Mouse (Mus musculus) heart, embryonic 15.5 days (tissue): Measurements from ENCODE around the gene Klhl9. TPM values are rescaled to one million over a fixed set of nuclear protein-coding genes. Genes with fewer than 3 reads are reported as not detected.
A peak's percentile ranks its signal among the peaks of the same experiment; 100 is the strongest.

Source experiments
- ATAC-seq: fragments of 200-750 bp; cut with Nextera tagmentation; replicated peaks from 2 replicates; pipeline ENCODE4 v1.8.0; 2017; ENCODE audit warnings: low read depth, moderate TSS enrichment; ENCODE audit not compliant: insufficient number of reproducible peaks, insufficient read depth, low FRiP score
- H3K27ac ChIP-seq: fragments of 300-500 bp; sonication (generic); 2 replicates; pipeline ENCODE4 v1.5.1; 2015; ENCODE audit warnings: mild to moderate bottlenecking, inconsistent platforms
- H3K27me3 ChIP-seq: fragments of 300-500 bp; sonication (generic); 2 replicates; pipeline ENCODE4 v1.6.1; 2015; ENCODE audit warnings: inconsistent platforms
- H3K36me3 ChIP-seq: fragments of 300-500 bp; sonication (generic); 2 replicates; pipeline ENCODE4 v1.6.1; 2015; ENCODE audit warnings: mild to moderate bottlenecking, inconsistent platforms
- H3K4me1 ChIP-seq: fragments of 300-500 bp; sonication (generic); replicated peaks from 2 replicates; pipeline ENCODE4 v1.6.1; 2015; ENCODE audit warnings: inconsistent platforms
- H3K4me2 ChIP-seq: fragments of 300-500 bp; sonication (generic); 2 replicates; pipeline ENCODE4 v1.6.1; 2015; ENCODE audit warnings: inconsistent platforms, mild to moderate bottlenecking, moderate library complexity
- H3K4me3 ChIP-seq: fragments of 300-500 bp; sonication (generic); 2 replicates; pipeline ENCODE4 v1.5.1; 2015; ENCODE audit warnings: mild to moderate bottlenecking, inconsistent platforms
- H3K9ac ChIP-seq: fragments of 300-500 bp; sonication (generic); 2 replicates; pipeline ENCODE4 v1.6.1; 2015; ENCODE audit warnings: mild to moderate bottlenecking, inconsistent platforms
- H3K9me3 ChIP-seq: fragments of 300-500 bp; sonication (generic); replicated peaks from 2 replicates; pipeline ENCODE4 v1.6.1; 2016; ENCODE audit warnings: inconsistent platforms
- WGBS: fragments of 180-500 bp; shearing (Covaris S2); methylation state at CpG from one replicate; pipeline ENCODE4 v1.1.7; 2015; ENCODE audit warnings: mixed read lengths; 5-methylcytosine and 5-hydroxymethylcytosine counted together
- polyA plus RNA-seq: library from polyadenylated mRNA; unstranded; fragments of >200 nt; fragmentation: Nextera tagmentation; extraction: Ambion mirVana; gene quantifications from 2 replicates; pipeline ENCODE4 v1.2.1, GENCODE M21; 2015

The Klhl9 gene
- polyA plus RNA-seq, 1 experiment from 2014 or later: 78.4 TPM

DNA sequence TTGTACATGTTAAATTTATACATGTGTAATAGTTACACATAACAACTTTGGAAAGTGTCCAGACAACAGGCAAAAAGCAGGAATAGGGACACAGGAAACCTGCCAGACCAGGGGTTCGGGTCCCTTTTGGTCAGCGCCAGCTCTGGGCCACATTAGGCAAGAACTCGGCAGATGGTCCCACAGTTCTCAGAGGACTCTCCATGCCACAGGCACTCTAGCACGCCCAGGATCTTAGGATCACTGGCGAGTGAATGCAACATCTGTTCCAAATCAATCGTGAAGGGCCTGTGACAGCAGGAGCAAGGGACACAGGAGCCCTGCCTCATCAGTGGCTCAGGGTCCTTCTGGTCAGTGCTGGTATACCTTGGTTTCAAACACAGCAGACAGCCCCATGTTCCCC lies 27.7 kb upstream of the Klhl9 start:
- Histone ChIP-seq H3K9ac (no peak overlapping the region), H3K27ac (no peak overlapping the region), H3K9me3 (no peaks in the 10 kb centered on the region), H3K4me2 (no peak overlapping the region), H3K4me1 (no peaks in the 10 kb centered on the region), H3K4me3 (no peak overlapping the region), H3K36me3 (no peaks in the 10 kb centered on the region), H3K27me3 (no peaks in the 10 kb centered on the region)
- ATAC-seq: no peak
- WGBS: 45% methylated on average over 6 of the region's 6 CpGs

DNA sequence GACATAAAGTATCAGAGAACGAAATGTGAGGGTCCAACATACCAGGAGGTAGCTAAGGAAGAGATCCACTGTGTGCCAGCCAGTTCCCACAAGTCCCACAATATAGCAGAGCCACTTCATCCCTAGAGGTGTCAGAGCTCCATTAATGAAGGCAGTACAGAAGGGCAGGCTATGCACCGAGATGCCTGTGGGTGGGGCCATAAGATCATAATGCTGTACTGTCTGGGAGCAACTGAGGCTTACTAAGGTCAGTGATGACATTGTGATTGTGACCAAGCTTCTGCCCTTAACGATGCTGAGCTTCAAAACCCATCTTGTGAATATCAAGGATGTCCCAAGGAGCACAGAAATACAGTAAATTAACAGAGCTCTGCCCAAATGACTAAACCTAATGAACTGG lies 21.9 kb upstream of the Klhl9 start:
- Histone ChIP-seq H3K4me3 (no peak overlapping the region), H3K4me1 (no peaks in the 10 kb centered on the region), H3K4me2 (no peak overlapping the region), H3K9ac (no peak overlapping the region), H3K27ac (no peak overlapping the region), H3K27me3 (no peaks in the 10 kb centered on the region), H3K9me3 (no peaks in the 10 kb centered on the region), H3K36me3 (no peaks in the 10 kb centered on the region)
- WGBS: 60% methylated on average over 3 of the region's 3 CpGs
- no peak for ATAC-seq

DNA sequence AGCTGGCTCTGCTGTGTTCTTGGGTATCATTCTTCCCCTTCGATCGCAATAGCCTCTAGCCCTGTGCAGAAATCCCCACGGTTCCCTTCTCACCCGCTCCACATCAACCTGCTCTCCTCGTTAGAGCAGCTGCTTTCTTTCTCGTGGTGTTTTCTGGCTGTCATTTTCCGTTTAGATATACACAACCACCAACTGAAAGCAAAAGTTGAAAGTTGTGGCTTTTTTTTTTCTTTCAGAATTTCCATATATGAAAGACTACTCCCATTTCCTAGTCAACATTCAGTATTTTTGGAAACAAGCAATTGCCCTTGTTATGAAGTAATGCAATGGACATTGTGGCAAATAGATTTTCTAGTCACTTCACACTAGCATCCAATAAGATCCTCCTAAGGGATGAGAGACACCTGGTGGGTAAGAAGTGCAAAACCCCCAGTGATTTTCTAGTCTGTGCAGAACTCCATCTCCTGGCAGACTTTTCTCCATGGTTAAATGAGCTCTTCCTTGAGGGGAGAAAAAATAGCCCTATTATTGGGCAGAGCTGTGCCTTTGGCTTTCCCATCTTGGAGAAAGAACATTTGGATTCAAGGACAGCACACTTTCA lies 20.6 kb upstream of the Klhl9 start:
- WGBS: 64% methylated on average over 7 of the region's 7 CpGs
- Histone ChIP-seq H3K36me3 (no peaks in the 10 kb centered on the region), H3K27ac (no peak overlapping the region), H3K9me3 (no peaks in the 10 kb centered on the region), H3K9ac (no peak overlapping the region), H3K27me3 (no peaks in the 10 kb centered on the region), H3K4me1 (0 out of 2 replicates have a peak, but pooled peaks cover 2% of the 10 kb centered on the region), H3K4me3 (no peak overlapping the region), H3K4me2 (no peak overlapping the region)
- no peak for ATAC-seq

GRCm38 (mm10) chr4:88741426-88741825 lies 19.2 kb upstream of the Klhl9 start:
- Histone ChIP-seq H3K4me2 (no peak overlapping the region), H3K4me1 (0 out of 2 replicates have a peak, but pooled peaks cover 4% of the 10 kb centered on the region), H3K9me3 (no peaks in the 10 kb centered on the region), H3K9ac (no peak overlapping the region), H3K4me3 (no peak overlapping the region), H3K36me3 (no peaks in the 10 kb centered on the region), H3K27ac (no peak overlapping the region), H3K27me3 (no peaks in the 10 kb centered on the region)
- ATAC-seq: no peak
- 84% methylated on average over 4 of the region's 4 CpGs for WGBS

DNA sequence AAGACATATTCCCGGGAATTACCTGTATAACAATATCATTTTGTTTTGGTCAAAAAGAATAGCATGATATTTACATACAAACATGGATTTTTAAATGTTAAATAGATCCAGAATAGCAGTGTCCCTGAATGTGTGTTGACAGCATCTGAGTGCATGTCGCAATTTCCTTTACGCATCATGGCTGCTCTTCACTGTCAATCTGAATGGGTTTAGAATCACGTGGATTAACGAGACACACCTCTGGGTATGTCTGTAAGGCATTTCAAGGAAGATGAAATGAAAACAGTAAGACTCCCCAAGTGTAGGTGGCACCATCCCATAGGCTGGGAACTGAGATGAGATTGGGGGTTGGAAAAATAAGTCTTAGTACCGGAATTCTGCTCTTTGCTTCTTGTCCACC lies 16.8 kb upstream of the Klhl9 start:
- H3K36me3 ChIP-seq: no peaks in the 10 kb centered on the region
- no peak overlapping the region for H3K4me3 ChIP-seq
- ATAC-seq: no peak
- no peaks in the 10 kb centered on the region for H3K9me3 ChIP-seq
- no peak overlapping the region for H3K4me2 ChIP-seq
- no peak overlapping the region for H3K27ac ChIP-seq
- H3K9ac ChIP-seq: no peak overlapping the region
- H3K27me3 ChIP-seq: no peaks in the 10 kb centered on the region; the same call in 1 of the 2 replicates
- WGBS: 84% methylated on average over 6 of the region's 6 CpGs
- 0 out of 2 replicates have a peak, but pooled peaks cover 4% of the 10 kb centered on the region for H3K4me1 ChIP-seq

DNA sequence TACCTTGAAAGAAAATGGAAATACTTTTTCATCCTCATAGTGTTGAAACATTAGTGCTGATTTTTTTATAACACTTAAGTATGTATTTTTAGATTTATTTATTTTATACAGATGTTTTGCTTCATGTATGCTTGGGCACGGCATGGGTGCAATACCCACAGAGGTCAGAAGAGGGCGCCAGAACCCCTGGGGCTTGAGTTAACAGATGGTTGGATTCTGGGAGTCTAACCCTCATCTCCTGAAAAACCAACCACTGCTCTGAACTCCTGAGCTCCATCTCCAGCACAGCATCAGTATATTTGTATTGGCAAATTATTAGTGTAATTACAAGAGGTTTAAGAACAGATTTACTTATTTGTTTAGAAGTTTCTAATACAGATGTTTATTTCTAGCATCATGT lies 16.2 kb upstream of the Klhl9 start:
- no peak overlapping the region for H3K27ac ChIP-seq
- H3K36me3 ChIP-seq: no peaks in the 10 kb centered on the region
- H3K4me3 ChIP-seq: no peak overlapping the region
- 2% methylated on average over 2 of the region's 2 CpGs for WGBS
- H3K9me3 ChIP-seq: no peaks in the 10 kb centered on the region
- H3K27me3 ChIP-seq: no peaks in the 10 kb centered on the region; the same call in 1 of the 2 replicates
- H3K4me1 ChIP-seq: 0 out of 2 replicates have a peak, but pooled peaks cover 4% of the 10 kb centered on the region
- no peak for ATAC-seq
- H3K4me2 ChIP-seq: no peak overlapping the region
- no peak overlapping the region for H3K9ac ChIP-seq

DNA sequence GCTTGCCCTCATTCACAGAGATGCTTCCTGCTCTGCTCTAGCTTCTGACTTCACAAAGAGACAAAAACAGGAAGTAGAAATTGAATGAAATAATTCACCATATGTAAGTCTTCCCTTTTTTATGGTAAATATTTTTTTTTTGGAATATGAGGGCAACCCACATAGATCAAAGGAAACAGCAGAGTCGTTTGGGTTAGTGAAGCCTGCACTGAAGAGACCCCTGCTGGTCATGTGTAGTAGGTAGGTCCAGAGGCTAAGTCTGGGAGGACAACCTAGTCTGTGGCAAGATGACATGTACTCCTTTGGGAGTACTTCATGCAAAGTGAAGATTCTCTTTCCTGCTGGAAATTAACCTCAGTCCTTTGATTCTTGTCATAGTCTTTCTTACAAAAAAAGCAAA lies 5.1 kb upstream of the Klhl9 start:
- Histone ChIP-seq H3K9me3 (no peaks in the 10 kb centered on the region), H3K4me3 (no peak overlapping the region), H3K36me3 (no peaks in the 10 kb centered on the region), H3K9ac (no peak overlapping the region), H3K27me3 (no peaks in the 10 kb centered on the region), H3K4me2 (no peak overlapping the region), H3K4me1 (no peaks in the 10 kb centered on the region), H3K27ac (no peak overlapping the region)
- 0% methylated on average over 1 of the region's 1 CpGs for WGBS
- ATAC-seq: no peak

GRCm38 (mm10) chr4:88726727-88727126 lies 4.5 kb upstream of the Klhl9 start:
- no peak overlapping the region for H3K4me2 ChIP-seq
- no peak overlapping the region for H3K4me3 ChIP-seq
- no peaks in the 10 kb centered on the region for H3K36me3 ChIP-seq
- no peaks in the 10 kb centered on the region for H3K27me3 ChIP-seq
- H3K9ac ChIP-seq: no peak overlapping the region
- no peaks in the 10 kb centered on the region for H3K9me3 ChIP-seq
- WGBS: 70% methylated on average over 6 of the region's 6 CpGs
- no peak for ATAC-seq
- H3K4me1 ChIP-seq: no peaks in the 10 kb centered on the region
- H3K27ac ChIP-seq: no peak overlapping the region

DNA sequence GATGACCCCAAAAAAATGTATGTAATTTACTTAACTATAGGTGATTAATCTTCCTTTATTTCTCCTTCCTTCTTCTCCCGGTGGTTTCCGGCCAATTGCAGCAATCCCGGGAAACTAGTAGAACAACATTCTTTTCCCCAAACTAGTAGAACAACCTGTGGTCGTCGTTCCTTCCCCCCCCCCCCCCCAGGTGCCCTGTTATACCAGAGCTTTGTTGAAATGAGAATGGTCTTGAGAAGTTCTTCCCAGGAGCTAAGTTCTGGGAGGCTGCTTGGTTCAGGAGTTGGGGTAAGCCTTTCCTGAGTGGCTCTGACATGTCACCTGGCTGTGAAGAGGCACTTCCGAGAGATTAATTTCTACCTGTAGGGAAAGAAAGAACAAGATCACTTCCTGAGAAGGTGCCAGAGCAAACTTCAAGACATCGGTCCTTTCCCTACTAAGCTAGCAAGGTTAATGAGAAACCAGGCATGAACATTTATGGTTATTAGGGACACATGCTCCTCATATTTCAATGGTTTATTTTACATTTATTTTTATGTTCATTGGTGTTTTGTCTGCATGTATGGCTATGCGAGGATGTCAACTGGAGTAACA lies 1.3 kb upstream of the Klhl9 start:
- Histone ChIP-seq H3K4me2 (no peak overlapping the region), H3K9ac (no peak overlapping the region), H3K4me3 (no peak overlapping the region), H3K27ac (no peak overlapping the region), H3K27me3 (no peaks in the 10 kb centered on the region), H3K9me3 (no peaks in the 10 kb centered on the region), H3K4me1 (peaks cover 17% of the 10 kb centered on the region), H3K36me3 (peaks cover 6% of the 10 kb centered on the region)
- 60% methylated on average over 8 of the region's 8 CpGs for WGBS
- ATAC-seq: no peak

- Histone ChIP-seq H3K4me1 (peaks cover 33% of the 10 kb centered on the region), H3K36me3 (peaks cover 14% of the 10 kb centered on the region), H3K9ac (peak overlapping the region; percentile 47), H3K4me2 (peak overlapping the region; percentile 69), H3K27me3 (no peaks in the 10 kb centered on the region), H3K27ac (no peak overlapping the region), H3K9me3 (no peaks in the 10 kb centered on the region), H3K4me3 (peak overlapping the region; percentile 46)
- ATAC-seq: no peak
- 8% methylated on average over 1 of the region's 1 CpGs for WGBS
Observed at GRCm38 (mm10) chr4:88718715-88719114, 3.5 kb downstream of the Klhl9 start.

GRCm38 (mm10) chr4:88715059-88715458 lies 7.2 kb downstream of the Klhl9 start:
- peaks cover 22% of the 10 kb centered on the region for H3K4me1 ChIP-seq
- no peak overlapping the region for H3K9ac ChIP-seq
- H3K4me3 ChIP-seq: no peak overlapping the region
- peaks cover 10% of the 10 kb centered on the region for H3K36me3 ChIP-seq
- no peak overlapping the region for H3K4me2 ChIP-seq
- no peak overlapping the region for H3K27ac ChIP-seq
- H3K9me3 ChIP-seq: no peaks in the 10 kb centered on the region
- no peak for ATAC-seq
- no peaks in the 10 kb centered on the region for H3K27me3 ChIP-seq

GRCm38 (mm10) chr4:88714281-88714680 lies 8.0 kb downstream of the Klhl9 start:
- WGBS: 81% methylated on average over 1 of the region's 1 CpGs
- Histone ChIP-seq H3K4me2 (no peak overlapping the region), H3K27ac (no peak overlapping the region; the same call in 1 of the 2 replicates), H3K4me1 (peaks cover 20% of the 10 kb centered on the region), H3K4me3 (no peak overlapping the region), H3K9me3 (no peaks in the 10 kb centered on the region), H3K27me3 (no peaks in the 10 kb centered on the region), H3K9ac (no peak overlapping the region), H3K36me3 (peaks cover 8% of the 10 kb centered on the region)
- no peak for ATAC-seq
